In genomic region chr7:145270955-145271354, GRCm38 (mm10) we compare ENCODE assay signal across 26 mouse cellular contexts. TPM values are rescaled to one million over a fixed set of nuclear protein-coding genes. Genes with fewer than 3 reads are reported as not detected.
"Had no signal": no experiment of that assay in that cellular context is flagged by ENCODE, and none has a peak within 500 bp of the region (broad histone marks: within the 10 kb centered on the region; RNA-seq: fewer than 3 reads in every experiment).

No protein-coding gene starts in this region.

- H3K4me3 ChIP-seq: lung, embryonic 15.5 days; megakaryocyte, embryonic 14.5 days; midbrain, embryonic 13.5 days; midbrain, embryonic 15.5 days; neural tube, embryonic 12.5 days had no signal

- DNase-seq: lung, adult 2 months; lung, postnatal 14 days; retina, postnatal 1 day; right cerebral cortex, adult 18-20 months; right cerebral cortex, postnatal 25 days; right cerebral cortex, postnatal 4 days; spleen, adult 18-20 months; thymus, adult 18-20 months; thymus, postnatal 14 days; thymus, postnatal 36 days had no signal

- H3K27me3 ChIP-seq: lung, embryonic 15.5 days; megakaryocyte, embryonic 14.5 days; midbrain, embryonic 13.5 days; midbrain, embryonic 15.5 days; neural tube, embryonic 12.5 days had no signal

- H3K9me3 ChIP-seq: lung, embryonic 15.5 days; megakaryocyte, embryonic 14.5 days; midbrain, embryonic 13.5 days; midbrain, embryonic 15.5 days; neural tube, embryonic 12.5 days had no signal

- H3K4me2 ChIP-seq: lung, embryonic 15.5 days; midbrain, embryonic 11.5 days; midbrain, embryonic 13.5 days; midbrain, embryonic 15.5 days; neural tube, embryonic 12.5 days had no signal

- H3K27ac ChIP-seq: liver, embryonic 14.5 days; lung, embryonic 15.5 days; macrophage; midbrain, embryonic 13.5 days; midbrain, embryonic 15.5 days; neural tube, embryonic 12.5 days had no signal

- H3K9ac ChIP-seq: liver, embryonic 14.5 days; lung, embryonic 15.5 days; midbrain, embryonic 13.5 days; midbrain, embryonic 15.5 days; neural tube, embryonic 12.5 days had no signal

- H3K4me1 ChIP-seq: lung, embryonic 15.5 days; midbrain, embryonic 13.5 days; midbrain, embryonic 15.5 days; neural tube, embryonic 12.5 days had no signal

- ATAC-seq: lung, postnatal 0 days; midbrain, embryonic 13.5 days; midbrain, embryonic 15.5 days had no signal

- H3K36me3 ChIP-seq: midbrain, embryonic 15.5 days had no signal

RNA-seq across cellular contexts. Expression of gene Mrgprf, which starts 29.7 kb away (rescaled TPM):
- total RNA-seq: monocyte, adult 5-6 weeks had no signal
- polyA plus RNA-seq: macrophage had no signal

RNA-seq across cellular contexts. Expression of gene Mrgprd, which starts 43.7 kb away (rescaled TPM):
- total RNA-seq: midbrain, postnatal 0 days; monocyte, adult 5-6 weeks had no signal
- polyA plus RNA-seq: liver, embryonic 14.5 days; liver, embryonic 16.5 days; lung, adult 2 months; lung, embryonic 15.5 days; lung, postnatal 0 days; macrophage; midbrain, embryonic 11.5 days; midbrain, embryonic 13.5 days; midbrain, embryonic 15.5 days; midbrain, postnatal 0 days; neural tube, embryonic 14.5 days; small intestine, adult 2 months; stomach, embryonic 14.5 days; stomach, embryonic 16.5 days had no signal
